Mouse (Mus musculus): ENCODE results near the gene Vmn2r13.

DNA sequence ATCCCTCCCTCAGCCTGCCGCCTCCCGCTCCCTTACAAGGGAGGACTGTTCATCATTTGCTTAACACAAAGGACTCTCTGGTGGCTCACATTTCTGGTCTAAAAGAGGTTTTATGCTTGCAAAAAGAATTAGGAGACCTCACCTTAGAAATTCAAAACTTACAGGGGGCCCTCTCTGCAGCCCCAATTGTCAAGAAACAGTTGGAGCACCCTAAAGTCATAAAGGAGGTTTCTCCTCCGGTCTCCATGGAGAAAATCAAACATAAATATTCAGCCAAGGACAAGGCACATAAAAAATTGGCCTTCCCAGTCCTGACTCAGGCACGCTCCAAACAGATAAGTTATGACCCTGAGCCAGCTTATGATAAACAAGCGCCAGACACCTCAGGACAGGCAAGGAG lies 31.9 kb downstream of the Vmn2r13 start:
- TF ChIP-seq ZNF384 (IDR thresholded peaks at IDR 0.05; ENCODE audit: low read depth, low read length) (no peak), CHD2 (IDR thresholded peaks at IDR 0.05; ENCODE audit: low read depth, low read length) (no peak), MAFK (IDR thresholded peaks at IDR 0.05; ENCODE audit: insufficient read depth, low read depth, low read length) (no peak)
